Mouse (Mus musculus) granulocyte monocyte progenitor cell, adult 5-6 weeks (primary cell): ENCODE measurements around the gene Polr1e. TPM values are rescaled to one million over a fixed set of nuclear protein-coding genes. Genes with fewer than 3 reads are reported as not detected.
"Not testable (repeated sequence)": the region's sequence is repeated elsewhere in the genome, so short reads cannot be mapped to it uniquely, and the experiment has no call there.

Experiments
- ATAC-seq: replicated peaks from 2 replicates; pipeline ENCODE4 v1.8.0; 2016; ENCODE audit warnings: mild to moderate bottlenecking, moderate TSS enrichment, inconsistent platforms; ENCODE audit not compliant: poor library complexity, severe bottlenecking
- total RNA-seq, 2 experiments: library from RNA; stranded (forward) in 1 of 2; stranded (reverse) in 1 of 2; fragments of 200-712, 200-1000 nt in 1 of 2; fragments of >200 nt in 1 of 2; fragmentation: Nextera tagmentation in 1 of 2; gene quantifications; 2 replicates each; pipeline ENCODE4 v1.2.3; 2014 to 2017

Gene Polr1e
- total RNA-seq, 2 experiments from 2014 or later = 64.1 to 70.2 TPM

- ATAC-seq = no peak
Observed at GRCm38 (mm10) chr4:45046679-45047078, 28.3 kb downstream of the Polr1e start.

GRCm38 (mm10) chr4:45047286-45047887 is 29.0 kb downstream of the Polr1e start:
- ATAC-seq = no peak

- no peak for ATAC-seq
Observed at GRCm38 (mm10) chr4:45047956-45048355, 29.6 kb downstream of the Polr1e start.

- ATAC-seq = peak; percentile 65
Observed at GRCm38 (mm10) chr4:45054862-45055261, 36.5 kb downstream of the Polr1e start.

GRCm38 (mm10) chr4:45055451-45055850 is 37.1 kb downstream of the Polr1e start:
- ATAC-seq = no peak

- ATAC-seq = peak; percentile 96
Observed at GRCm38 (mm10) chr4:45063836-45064235, 45.5 kb downstream of the Polr1e start.

GRCm38 (mm10) chr4:45064577-45064976 is 46.2 kb downstream of the Polr1e start:
- ATAC-seq = no peak

GRCm38 (mm10) chr4:45066036-45066730 is 47.8 kb downstream of the Polr1e start:
- 0 out of 2 replicates have a peak, but pooled peaks have one; percentile 9 for ATAC-seq

- peak; percentile 73 for ATAC-seq
Observed at GRCm38 (mm10) chr4:45067742-45068141, 49.4 kb downstream of the Polr1e start.

- no peak for ATAC-seq
Observed at GRCm38 (mm10) chr4:45072261-45072973, 54.0 kb downstream of the Polr1e start.

- ATAC-seq = no peak
Observed at GRCm38 (mm10) chr4:45073544-45073943, 55.2 kb downstream of the Polr1e start.

- not testable (repeated sequence) for ATAC-seq
Observed at GRCm38 (mm10) chr4:45081041-45081440, 62.7 kb downstream of the Polr1e start.

GRCm38 (mm10) chr4:45082951-45083350 is 64.6 kb downstream of the Polr1e start:
- no peak for ATAC-seq

GRCm38 (mm10) chr4:45083487-45083886 is 65.1 kb downstream of the Polr1e start:
- ATAC-seq = no peak

GRCm38 (mm10) chr4:45084021-45084894 is 65.9 kb downstream of the Polr1e start, which contains the start of gene Fbxo10:
Fbxo10 (minus strand) TSS chr4:45084604.
- ATAC-seq = peak; percentile 99

GRCm38 (mm10) chr4:45084895-45085290 is 66.5 kb downstream of the Polr1e start:
- no peak for ATAC-seq
